Mouse (Mus musculus): ENCODE measurements around the gene Klhl32.
A peak's percentile ranks its signal among the peaks of the same experiment; 100 is the strongest.

Klhl32 gene

DNA sequence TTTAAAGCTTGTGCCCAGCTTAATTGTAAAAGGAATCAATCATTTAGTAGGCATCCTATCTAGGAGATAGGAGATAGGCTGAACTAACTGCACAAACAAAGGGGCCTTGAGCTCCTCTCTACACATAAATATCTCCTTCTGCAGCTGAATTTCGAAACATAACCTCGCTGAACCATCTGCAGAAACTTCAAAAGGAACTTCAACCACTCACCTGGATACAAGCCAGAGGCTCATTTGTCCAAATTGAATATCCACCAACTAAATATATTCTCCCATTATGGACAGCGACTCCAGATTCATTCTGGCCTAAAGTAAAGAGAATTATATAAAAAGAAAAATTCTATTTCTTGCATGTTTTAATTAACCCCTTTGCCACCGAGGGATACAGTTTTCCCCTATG, 224.2 kb downstream of the Klhl32 start:
- no peak for DNase-seq

DNA sequence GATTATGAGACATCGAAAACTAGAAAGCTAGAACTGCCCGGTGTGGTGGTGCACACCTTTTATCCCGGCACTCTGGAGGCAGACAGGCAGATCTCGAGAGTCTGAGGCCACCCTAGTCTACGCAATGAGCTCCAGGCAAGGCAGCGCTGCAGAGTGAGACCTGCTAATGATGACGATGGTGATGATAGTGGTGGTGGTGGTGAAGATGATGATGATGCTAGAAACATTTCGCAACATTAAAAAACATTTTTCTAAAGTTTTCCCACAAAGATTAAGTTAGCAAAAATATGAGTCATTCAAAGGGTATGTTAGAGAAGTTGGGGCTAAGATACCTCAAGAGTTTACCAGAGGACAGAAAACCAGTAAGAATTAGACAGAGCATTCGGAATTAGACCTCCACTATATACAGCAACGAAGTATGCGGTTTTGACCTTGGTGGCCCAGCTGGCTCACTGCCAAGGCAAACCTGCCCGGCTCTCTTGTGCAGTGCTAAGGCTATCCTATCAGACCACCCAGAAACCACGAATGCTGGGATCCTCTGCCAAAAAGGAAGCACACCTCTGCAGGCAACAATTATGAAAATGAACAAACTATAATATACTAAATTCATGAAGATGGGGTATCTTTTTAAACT, 224.9 kb downstream of the Klhl32 start:
- DNase-seq, result no peak

DNA sequence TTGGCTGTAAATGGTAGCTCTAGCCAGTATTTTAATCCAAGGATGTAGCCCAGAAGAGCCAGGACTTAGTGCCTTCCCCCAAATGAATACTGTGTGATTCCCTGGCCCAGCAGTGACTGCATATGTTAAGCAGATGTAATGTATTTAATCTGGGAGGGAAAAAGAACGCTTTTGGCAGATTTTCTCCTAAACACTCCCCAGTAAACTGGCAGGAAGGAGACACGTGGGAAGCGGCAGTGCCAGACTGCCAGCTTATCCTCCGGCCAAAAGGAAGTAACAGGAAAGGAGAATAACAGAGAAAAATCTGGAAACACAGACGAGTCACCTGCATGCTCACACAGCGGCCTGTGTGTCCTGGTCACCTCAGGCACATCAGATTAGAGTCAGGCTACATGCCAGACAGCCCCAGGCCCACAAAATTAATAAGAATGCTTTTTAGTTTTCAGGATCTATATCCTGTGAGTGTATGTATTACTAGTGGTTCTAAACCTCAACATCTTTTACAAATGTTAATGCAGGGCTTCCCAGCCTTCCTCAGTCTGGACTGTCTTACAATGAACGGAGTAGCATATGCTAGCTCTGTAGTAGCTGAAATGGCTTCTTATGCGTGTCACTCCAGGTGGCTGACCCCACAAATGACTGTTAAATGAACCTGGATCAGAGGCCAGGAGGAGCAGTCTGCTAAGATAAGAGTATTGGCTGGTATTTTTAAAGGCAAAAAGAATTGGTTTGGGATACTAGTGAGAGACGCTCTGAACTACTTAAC, 229.3 kb downstream of the Klhl32 start:
- DNase-seq, result no peak

DNA sequence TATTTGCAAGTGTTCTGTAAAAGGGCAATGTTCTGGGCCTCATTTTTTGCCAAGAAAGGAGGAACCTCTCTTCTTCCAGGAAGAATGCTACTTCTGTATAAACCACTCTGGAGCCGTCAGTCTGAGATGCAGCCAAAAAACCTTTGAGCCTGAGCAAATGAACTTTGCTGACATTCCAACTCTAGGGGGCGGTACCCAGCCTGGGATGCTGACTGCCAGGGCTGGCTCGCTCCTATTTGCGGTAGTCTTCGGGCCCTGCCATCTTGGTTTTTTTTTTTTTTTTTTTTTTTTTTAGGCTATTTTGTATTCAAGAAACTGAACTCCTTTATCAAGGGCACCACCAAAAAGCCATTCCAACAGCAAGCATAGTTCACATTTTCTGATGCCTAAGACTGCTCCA, 230.5 kb downstream of the Klhl32 start:
- no peak for DNase-seq

DNA sequence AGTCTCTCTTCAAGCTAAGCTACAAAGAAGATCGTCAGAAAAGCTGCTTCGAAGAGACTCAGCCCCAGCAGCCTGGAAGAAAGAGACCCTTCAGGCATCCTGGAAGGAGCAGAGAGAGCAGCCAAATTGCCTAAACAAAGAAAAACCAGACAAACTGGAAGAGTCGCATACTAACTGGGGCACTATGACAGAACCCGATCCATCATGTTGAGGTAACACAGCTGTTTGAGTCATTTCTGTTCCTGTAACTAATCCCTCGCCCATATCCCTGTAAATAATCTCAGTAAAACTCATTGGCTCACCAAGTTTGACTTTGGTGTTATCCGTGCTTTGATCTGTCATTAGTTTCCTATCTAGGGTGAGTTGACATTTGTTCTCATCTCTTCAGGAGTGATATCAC, 230.9 kb downstream of the Klhl32 start:
- DNase-seq, result no peak

DNA sequence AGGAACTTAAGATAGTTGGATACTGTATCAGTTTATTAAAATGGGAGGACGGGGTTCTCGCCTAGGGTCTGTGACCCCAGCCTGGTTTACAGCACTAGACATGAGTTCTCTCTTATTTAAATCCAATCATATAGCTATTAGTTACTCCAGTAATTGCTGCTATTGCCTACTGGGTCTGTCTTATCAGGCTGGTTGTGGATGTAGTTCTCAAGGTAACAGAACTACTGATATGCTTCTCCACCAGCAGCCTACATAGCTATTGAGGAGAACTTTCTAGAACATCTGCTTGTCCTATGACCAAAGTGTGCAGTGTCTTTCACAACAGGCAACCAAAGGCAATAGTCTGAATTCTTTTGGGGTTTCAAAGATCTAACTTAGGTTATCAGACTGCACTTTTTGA, 241.4 kb downstream of the Klhl32 start:
- DNase-seq, result no peak

DNA sequence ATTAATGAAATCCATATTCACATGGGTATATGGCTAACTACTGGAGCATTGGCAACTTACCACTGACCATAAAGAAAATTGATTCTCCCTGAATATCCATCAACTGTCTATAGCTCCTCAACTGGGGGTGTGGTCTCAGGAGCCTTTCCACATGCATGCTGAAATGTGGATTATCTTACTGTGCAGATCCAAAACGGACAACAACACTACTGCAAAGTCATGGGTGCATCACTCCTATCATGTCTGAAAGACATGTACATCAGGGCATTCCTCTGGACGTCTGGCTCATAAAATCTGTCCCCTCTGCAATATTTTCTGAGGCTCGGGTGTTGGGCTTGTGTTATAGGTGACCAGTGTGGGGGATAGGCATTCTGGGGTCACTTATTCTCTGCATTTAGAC, 241.8 kb downstream of the Klhl32 start:
- no peak for DNase-seq

DNA sequence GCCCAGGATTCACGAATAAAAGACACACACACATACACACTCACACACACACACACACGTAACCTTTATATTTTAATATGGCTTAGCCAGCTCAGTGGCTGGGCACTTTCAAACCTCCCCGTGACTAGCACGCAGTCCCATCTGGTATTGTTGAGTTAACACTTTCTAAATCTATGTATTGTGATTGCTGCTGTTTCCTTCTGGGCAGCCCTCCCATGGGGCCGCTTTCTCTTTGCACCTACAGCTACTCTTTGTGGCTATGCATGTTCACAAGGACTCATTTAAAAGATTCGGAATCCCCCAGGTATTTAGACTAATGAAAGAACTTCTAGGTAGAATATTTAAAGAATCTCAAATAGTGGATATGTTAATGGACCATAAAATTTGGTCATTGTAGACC, 249.2 kb downstream of the Klhl32 start:
- DNase-seq, result no peak

DNA sequence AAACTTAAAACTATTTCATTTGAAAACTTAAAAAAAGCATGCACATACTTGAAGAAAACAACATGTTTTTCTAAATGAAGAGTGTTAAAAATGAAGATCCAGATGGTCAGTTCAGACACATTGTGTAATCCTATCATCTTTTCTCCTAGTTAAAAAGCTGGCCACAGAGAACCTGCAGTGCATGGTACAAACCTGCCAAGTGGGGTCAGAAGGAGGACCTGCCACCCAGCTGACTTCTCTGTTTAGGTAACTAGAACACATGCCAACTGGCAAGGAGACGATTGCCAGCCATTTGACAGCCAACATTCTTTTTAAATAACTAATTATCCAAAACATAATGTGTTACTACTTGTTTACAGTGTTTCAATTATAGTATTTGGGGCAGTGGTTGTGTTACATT, 252.3 kb downstream of the Klhl32 start:
- no peak for DNase-seq

DNA sequence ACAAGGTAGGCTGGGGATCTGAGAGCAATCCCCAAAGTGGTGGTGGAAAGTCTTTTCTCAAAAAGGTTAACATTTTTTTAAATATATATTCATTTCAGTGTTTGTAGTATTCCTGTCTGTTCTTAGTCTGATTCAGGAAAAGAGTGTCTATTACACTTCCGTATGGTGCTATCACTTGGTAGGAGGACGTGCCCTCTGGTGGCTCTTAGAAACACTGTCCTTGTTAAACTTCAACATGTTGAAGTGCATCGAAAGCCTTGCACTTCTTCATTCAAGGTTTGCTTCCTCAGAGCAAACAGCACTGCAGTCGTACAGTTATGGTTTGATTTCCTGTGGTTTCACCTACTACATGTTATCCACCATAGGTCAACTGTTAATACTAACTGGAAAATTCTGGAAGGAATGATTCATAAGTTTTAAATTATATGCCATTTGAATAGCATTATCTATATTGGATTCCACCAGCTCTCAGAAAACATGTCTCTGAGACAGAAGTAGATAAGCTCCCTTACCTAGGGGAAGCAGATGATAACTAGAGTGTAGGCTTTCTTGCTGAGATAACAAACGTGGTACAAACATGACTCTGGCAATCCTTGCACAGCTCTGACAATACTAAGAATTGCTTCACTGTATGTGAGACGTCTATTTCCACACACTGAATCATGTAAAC, 253.8 kb downstream of the Klhl32 start:
- DNase-seq, result no peak

DNA sequence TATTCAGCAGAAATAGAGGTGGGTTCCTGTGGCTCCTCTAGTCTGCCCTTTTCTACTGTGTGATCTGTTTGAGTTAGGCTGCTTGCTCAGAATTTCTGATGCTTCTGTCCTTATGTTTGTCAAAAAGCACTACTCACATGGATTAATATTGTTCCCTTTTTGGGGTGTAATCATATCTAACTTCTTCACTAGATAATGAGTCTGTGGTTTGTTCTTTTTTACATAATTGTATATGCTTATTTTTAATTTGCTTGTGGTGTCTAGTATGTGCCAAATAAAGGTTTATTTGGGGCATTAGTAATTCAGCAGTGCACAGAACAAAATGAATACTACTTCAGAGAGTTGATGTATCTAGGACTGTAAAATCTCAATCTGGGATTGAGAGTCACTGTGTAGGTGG, 256.1 kb downstream of the Klhl32 start:
- no peak for DNase-seq

DNA sequence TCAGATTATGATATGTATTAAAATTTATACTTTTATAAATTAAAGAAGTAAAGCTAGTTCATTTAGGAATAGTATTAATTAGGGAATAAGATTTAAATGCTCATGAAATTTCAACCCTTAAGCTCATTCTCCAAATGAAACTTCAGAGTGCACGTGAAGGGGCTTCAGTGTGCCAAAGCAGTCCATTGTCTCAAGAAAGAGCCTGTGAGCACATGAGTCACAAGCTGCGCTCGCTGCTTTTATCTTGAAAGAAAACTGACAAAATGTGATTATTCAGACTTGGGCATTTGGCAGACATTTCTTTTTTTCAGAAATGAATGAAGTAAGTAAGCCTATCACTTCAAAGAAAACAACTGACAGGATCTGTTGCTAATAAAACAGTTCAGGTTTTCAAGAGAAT, 266.9 kb downstream of the Klhl32 start:
- DNase-seq, result no peak

DNA sequence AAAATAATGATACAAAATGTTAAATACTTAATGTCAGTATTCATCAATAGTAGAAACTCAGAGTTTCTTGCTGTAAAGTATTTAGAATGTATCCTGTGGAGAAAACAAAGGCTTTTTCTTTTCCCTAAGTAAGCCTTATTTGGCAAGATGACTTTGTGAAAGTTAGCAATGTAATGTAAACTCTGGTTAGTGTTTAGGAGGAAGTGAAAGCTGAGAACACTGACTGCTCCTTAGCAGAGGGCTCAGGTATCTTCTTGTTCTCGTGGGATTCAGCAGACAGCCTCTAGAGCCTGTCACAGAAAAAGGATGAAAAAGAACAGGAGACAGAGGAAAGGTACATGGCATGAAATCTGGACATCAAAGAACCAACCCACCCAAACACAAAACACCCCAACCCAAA, 268.6 kb downstream of the Klhl32 start:
- no peak for DNase-seq

DNA sequence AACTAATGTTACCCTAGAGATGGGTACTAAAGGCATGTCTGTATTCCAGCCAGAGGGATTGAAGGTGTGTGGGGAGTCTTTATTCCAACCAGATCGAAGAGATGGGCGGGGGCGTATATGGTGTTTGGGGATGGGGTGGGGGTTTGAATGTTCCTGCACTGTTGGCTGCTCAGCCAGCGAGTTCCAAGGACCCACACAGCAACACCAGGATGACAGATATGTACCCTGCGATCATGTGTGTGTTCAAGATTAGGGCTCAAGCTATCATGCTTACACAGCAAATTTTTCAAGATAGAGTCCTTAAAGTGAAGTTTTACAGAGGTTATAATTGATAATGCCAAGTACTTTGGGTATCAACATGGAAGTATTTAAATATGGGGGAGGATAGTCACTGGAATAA, 273.3 kb downstream of the Klhl32 start:
- no peak for DNase-seq

DNA sequence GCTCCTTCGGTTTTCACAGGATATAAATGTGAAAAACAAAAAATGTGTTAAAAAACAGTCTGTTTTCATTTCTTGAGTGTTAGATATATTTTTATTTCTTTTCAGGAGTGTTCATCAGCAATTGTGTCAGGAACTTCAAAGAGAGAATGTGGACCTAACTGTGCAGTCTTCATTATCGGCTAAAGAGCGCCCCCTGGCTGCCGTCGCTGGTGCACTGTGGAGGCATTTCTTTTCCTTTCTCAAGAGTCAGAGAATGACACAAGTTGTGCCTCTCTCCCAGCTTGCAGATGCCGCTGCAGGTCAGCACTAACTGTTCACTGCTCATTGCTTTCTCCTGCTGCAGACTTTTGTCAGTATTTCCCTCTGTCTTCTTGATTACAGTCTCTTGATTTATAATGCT, 276.6 kb downstream of the Klhl32 start:
- DNase-seq, result peak; percentile 78

DNA sequence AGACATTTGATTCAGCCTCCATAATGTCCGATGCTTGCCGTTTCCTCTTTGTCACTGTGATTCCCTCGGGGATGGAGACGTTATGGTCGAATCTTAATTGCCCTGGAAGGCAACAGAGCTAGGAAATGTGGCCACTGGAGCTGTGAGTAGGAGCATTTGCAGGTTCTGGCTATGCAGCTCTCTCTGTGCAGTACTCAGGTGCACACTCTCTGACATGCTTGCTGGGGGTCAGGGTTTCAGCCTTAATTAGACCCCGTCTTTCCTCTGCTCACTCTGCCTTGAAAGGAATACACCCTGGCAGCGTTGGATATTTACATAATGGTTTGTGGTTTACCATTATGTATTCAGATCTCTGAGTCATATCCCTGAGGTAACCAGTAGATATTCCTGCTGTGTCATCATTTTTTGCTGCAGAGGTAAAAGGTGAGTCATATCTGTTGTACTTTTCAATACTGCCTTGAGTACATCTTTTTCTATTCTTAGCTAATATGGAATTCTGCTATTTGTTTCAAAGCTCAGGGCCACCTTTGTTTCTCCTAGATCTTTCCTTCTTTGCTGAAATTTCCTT, 281.9 kb downstream of the Klhl32 start:
- no peak for DNase-seq

DNA sequence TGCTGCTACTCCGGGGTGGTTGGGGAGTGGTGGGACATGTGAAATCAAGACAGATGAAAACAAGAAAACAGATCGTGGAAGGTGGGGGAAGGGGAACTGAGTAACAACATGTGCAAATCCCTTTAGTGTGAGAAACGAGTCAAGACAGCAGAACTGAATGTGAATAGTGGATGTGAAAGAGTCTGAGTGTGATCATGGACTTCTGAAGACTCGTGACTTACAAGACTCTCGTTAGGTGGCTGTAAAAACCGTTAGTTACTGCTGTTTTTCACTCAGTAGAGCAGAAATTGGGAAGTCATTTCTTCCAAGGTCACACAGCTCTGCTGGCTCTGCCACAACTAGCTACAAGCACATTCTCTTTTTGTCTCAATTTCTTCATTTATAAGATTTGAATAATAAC, 282.9 kb downstream of the Klhl32 start:
- no peak for DNase-seq

All from retina, postnatal 1 day (tissue).